Mouse (Mus musculus): Measurements from ENCODE around the gene Satb2. TPM values are rescaled to one million over a fixed set of nuclear protein-coding genes. Genes with fewer than 3 reads are reported as not detected.

Satb2 gene
- polyA plus RNA-seq, 1 experiment from 2014 or later: 1.1 TPM

DNA sequence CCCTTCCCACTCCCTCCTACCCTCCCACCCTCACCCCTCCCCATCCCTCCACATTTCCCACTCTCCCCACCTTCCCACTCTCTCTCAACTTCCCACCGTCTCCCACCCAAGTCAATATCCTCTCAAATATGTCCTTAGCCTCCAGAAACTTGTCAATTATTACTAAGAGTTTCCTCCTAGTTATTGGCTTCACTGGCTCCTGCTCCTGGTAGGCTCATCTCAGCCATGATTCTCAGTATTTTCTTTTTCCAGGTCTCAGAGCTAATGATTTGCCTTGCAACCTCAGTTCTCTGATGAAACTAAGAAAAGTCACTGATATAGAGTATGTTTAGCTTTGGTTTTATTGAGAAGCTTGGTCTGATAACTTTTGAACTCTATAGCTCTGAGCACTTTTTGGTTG is 214.2 kb downstream of the Satb2 start:
- H3K9me3 ChIP-seq (ENCODE audit: control insufficient read depth, low read depth, low read length): no peaks in the 10 kb centered on the region
- H3K27ac ChIP-seq (ENCODE audit: low read length): no peak overlapping the region
- WGBS: 67% methylated on average over 1 of the region's 1 CpGs
- no peak overlapping the region for H3K4me3 ChIP-seq (ENCODE audit: low read depth, low read length)
- no peaks in the 10 kb centered on the region for H3K4me1 ChIP-seq (ENCODE audit: control insufficient read depth, insufficient read depth, low read length)
- no peak for ATAC-seq (ENCODE audit: insufficient number of reproducible peaks, insufficient read depth, low FRiP score, low read depth)
- no peaks in the 10 kb centered on the region for H3K36me3 ChIP-seq (ENCODE audit: control insufficient read depth, insufficient read depth, low read length)
- no peaks in the 10 kb centered on the region for H3K27me3 ChIP-seq (ENCODE audit: control insufficient read depth, insufficient read depth, low read length)
- no peak overlapping the region for H3K9ac ChIP-seq (replicated peaks; ENCODE audit: low read depth, low read length)
- H3K4me2 ChIP-seq (replicated peaks; ENCODE audit: low read depth, low read length): no peak overlapping the region

DNA sequence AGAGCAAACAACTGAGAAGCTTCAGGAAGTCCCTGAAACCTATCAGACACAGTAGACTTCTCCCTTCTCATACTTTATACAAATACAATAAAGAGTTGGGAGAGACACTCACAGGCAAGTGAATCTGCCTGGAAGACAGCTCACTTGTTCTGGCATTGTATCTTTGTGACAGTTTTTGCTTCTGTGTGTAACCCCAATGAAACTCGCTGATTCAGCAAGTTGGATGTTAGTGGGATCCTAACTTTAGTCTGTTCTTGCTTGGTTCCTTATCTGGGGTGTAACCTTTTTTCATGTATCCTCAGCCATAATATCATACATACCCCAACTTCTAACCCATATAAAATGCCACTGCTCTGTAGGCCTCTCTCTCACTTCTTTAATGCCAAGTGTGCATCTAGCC is 216.9 kb downstream of the Satb2 start:
- H3K4me3 ChIP-seq (ENCODE audit: low read depth, low read length): no peak overlapping the region
- no peaks in the 10 kb centered on the region for H3K36me3 ChIP-seq (ENCODE audit: control insufficient read depth, insufficient read depth, low read length)
- H3K27ac ChIP-seq (ENCODE audit: low read length): no peak overlapping the region
- ATAC-seq (ENCODE audit: insufficient number of reproducible peaks, insufficient read depth, low FRiP score, low read depth): no peak
- H3K4me2 ChIP-seq (replicated peaks; ENCODE audit: low read depth, low read length): no peak overlapping the region
- no peaks in the 10 kb centered on the region for H3K27me3 ChIP-seq (ENCODE audit: control insufficient read depth, insufficient read depth, low read length)
- no peak overlapping the region for H3K9ac ChIP-seq (replicated peaks; ENCODE audit: low read depth, low read length)
- no peaks in the 10 kb centered on the region for H3K4me1 ChIP-seq (ENCODE audit: control insufficient read depth, insufficient read depth, low read length)
- H3K9me3 ChIP-seq (ENCODE audit: control insufficient read depth, low read depth, low read length): no peaks in the 10 kb centered on the region
- 88% methylated on average over 1 of the region's 1 CpGs for WGBS

DNA sequence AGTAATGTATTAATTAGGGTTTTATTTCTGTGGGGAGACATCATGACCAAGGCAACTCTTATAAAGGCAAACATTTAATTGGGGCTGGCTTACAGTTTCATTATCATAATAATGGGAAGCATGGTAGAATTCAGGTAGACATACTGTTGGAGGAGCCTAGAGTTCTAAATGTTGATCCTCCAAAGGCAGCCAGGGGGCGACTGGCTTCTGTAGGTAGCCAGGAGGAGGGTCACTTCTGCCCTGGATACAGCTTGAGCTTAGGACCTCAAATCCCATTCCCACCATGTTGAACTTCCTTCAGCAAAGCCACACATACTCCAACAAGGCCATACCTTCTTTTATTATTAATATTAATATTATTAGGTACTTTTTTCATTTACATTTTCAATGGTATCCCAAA is 225.2 kb downstream of the Satb2 start:
- no peaks in the 10 kb centered on the region for H3K9me3 ChIP-seq (ENCODE audit: control insufficient read depth, low read depth, low read length)
- 36% methylated on average over 1 of the region's 1 CpGs for WGBS
- no peak for ATAC-seq (ENCODE audit: insufficient number of reproducible peaks, insufficient read depth, low FRiP score, low read depth)

DNA sequence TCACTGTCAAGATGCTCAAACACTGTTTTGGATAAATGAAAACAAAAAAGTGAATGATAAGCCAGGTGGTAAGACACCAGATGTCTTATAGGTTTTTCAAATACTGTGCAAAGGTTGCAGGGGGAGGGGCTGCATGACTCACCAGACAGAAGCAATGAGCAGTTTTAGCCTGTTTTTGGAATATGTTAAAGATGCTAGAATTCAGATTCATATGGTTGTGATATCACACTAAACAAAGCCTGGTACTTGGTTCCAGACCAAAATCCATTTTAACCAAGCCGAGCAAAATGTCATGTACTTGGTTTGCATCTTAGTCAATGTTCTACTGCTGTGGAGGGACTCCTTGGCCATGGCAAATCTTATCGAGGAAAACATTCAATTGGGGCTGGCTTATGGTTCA is 227.8 kb downstream of the Satb2 start:
- Histone ChIP-seq H3K4me3 (ENCODE audit: low read depth, low read length) (no peak overlapping the region), H3K4me1 (ENCODE audit: control insufficient read depth, insufficient read depth, low read length) (no peaks in the 10 kb centered on the region), H3K9ac (replicated peaks; ENCODE audit: low read depth, low read length) (no peak overlapping the region), H3K27ac (ENCODE audit: low read length) (no peak overlapping the region), H3K9me3 (ENCODE audit: control insufficient read depth, low read depth, low read length) (no peaks in the 10 kb centered on the region), H3K27me3 (ENCODE audit: control insufficient read depth, insufficient read depth, low read length) (no peaks in the 10 kb centered on the region), H3K36me3 (ENCODE audit: control insufficient read depth, insufficient read depth, low read length) (no peaks in the 10 kb centered on the region), H3K4me2 (replicated peaks; ENCODE audit: low read depth, low read length) (no peak overlapping the region)
- no peak for ATAC-seq (ENCODE audit: insufficient number of reproducible peaks, insufficient read depth, low FRiP score, low read depth)
- 92% methylated on average over 2 of the region's 2 CpGs for WGBS

More for the DNA sequence above, 225.2 kb downstream of the Satb2 start:
- H3K9ac ChIP-seq (replicated peaks; ENCODE audit: low read depth, low read length): no peak overlapping the region
- no peak overlapping the region for H3K4me2 ChIP-seq (replicated peaks; ENCODE audit: low read depth, low read length)
- no peak overlapping the region for H3K4me3 ChIP-seq (ENCODE audit: low read depth, low read length)
- H3K27ac ChIP-seq (ENCODE audit: low read length): no peak overlapping the region
- H3K36me3 ChIP-seq (ENCODE audit: control insufficient read depth, insufficient read depth, low read length): no peaks in the 10 kb centered on the region
- no peaks in the 10 kb centered on the region for H3K27me3 ChIP-seq (ENCODE audit: control insufficient read depth, insufficient read depth, low read length)
- no peaks in the 10 kb centered on the region for H3K4me1 ChIP-seq (ENCODE audit: control insufficient read depth, insufficient read depth, low read length)

DNA sequence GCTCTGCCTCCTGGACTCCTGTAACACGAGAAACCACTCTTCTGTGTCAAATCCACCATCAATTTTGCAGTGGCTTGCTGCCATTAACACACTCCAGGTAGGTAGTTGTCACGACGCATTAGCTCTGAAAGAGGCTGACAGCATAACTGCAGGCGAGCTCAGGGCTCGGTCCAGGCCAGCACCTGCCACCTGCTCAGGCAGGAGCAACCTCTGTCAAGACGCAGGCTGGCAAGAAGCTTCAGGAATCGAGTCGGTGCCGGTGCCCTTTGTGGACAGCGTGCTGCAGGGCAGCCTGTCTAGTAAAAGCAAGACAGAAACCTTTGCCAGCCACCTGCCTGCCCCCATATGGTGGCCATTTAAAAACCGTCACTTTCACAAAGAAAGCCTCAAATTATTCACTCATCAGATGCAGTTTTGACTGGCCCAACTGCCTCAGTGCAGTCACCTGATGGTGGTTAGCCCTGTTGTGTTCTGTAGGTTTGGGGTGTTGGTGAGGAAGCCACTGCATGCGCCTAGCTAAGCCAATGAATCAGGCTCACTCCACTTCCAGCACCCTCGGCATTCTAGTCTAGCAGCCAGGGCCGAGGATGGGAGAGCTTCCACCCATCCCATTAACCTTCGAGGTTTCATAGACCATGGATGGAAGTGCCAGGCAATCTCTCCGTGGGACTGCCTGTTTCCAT is 228.7 kb downstream of the Satb2 start:
- 82% methylated on average over 16 of the region's 16 CpGs for WGBS
- no peak overlapping the region for H3K9ac ChIP-seq (replicated peaks; ENCODE audit: low read depth, low read length)

DNA sequence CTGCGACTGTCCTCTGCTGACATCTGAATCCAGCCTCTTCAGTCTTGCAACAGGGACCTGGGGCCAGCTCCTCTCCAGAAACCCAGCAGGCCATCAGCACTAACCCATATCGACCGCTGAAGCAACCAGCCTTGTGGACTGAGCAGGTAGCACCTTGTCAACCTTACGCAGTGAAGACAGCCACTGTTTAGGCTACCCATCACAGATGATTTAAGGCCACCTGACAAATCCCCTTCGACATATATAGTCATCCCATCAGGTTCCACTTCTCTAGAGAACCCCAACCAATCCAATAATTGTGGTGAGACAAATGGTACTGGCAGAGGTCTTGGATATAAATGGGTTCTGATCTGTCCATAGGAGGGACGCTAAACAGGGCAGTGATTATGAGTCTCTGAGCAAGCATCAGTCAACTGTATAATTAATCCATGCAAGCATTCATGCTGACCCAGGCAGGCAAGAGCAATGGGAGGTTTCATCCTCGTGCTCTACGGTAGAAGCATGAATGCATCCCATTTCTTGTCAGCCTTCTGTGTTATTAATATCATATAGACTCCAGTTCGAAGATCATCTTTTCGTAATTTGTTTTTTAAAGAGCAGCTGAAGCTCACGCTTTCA is 229.5 kb downstream of the Satb2 start:
- Histone ChIP-seq H3K9me3 (ENCODE audit: control insufficient read depth, low read depth, low read length) (no peaks in the 10 kb centered on the region), H3K4me1 (ENCODE audit: control insufficient read depth, insufficient read depth, low read length) (no peaks in the 10 kb centered on the region), H3K4me3 (ENCODE audit: low read depth, low read length) (no peak overlapping the region), H3K9ac (replicated peaks; ENCODE audit: low read depth, low read length) (no peak overlapping the region), H3K27ac (ENCODE audit: low read length) (no peak overlapping the region), H3K27me3 (ENCODE audit: control insufficient read depth, insufficient read depth, low read length) (no peaks in the 10 kb centered on the region), H3K4me2 (replicated peaks; ENCODE audit: low read depth, low read length) (no peak overlapping the region), H3K36me3 (ENCODE audit: control insufficient read depth, insufficient read depth, low read length) (no peaks in the 10 kb centered on the region)
- 79% methylated on average over 11 of the region's 11 CpGs for WGBS
- ATAC-seq (ENCODE audit: insufficient number of reproducible peaks, insufficient read depth, low FRiP score, low read depth): no peak

More for the DNA sequence above, 228.7 kb downstream of the Satb2 start:
- no peak overlapping the region for H3K4me2 ChIP-seq (replicated peaks; ENCODE audit: low read depth, low read length)
- ATAC-seq (ENCODE audit: insufficient number of reproducible peaks, insufficient read depth, low FRiP score, low read depth): no peak
- no peak overlapping the region for H3K27ac ChIP-seq (ENCODE audit: low read length)
- H3K27me3 ChIP-seq (ENCODE audit: control insufficient read depth, insufficient read depth, low read length): no peaks in the 10 kb centered on the region
- no peak overlapping the region for H3K4me3 ChIP-seq (ENCODE audit: low read depth, low read length)
- no peaks in the 10 kb centered on the region for H3K4me1 ChIP-seq (ENCODE audit: control insufficient read depth, insufficient read depth, low read length)
- no peaks in the 10 kb centered on the region for H3K9me3 ChIP-seq (ENCODE audit: control insufficient read depth, low read depth, low read length)
- no peaks in the 10 kb centered on the region for H3K36me3 ChIP-seq (ENCODE audit: control insufficient read depth, insufficient read depth, low read length)

Small RNAs within 50 kb of the gene (microRNA-seq; reads per million reads assigned to microRNA genes)
- gene Gm23943: not detected

Data from stomach, embryonic 14.5 days (tissue).